Mouse (Mus musculus) lung, adult 2 months (tissue): Measurements from ENCODE around the gene Zfr2. TPM values are rescaled to one million over a fixed set of nuclear protein-coding genes. Genes with fewer than 3 reads are reported as not detected.
A peak's percentile ranks its signal among the peaks of the same experiment; 100 is the strongest.

ENCODE experiments used
- DNase-seq: peaks from one replicate; pipeline ENCODE4 v3.0.0; 2022
- H3K4me1 ChIP-seq: fragments of 200-500 bp; 2 replicates; pipeline ENCODE4 v1.6.1; 2011; ENCODE audit warnings: low read length; ENCODE audit not compliant: control insufficient read depth, insufficient read depth
- H3K4me3 ChIP-seq: fragments of 200-500 bp; replicated peaks from 2 replicates; pipeline ENCODE3; 2011; ENCODE audit warnings: low read depth, mild to moderate bottlenecking, control low read depth, low read length; ENCODE audit errors: extremely low read depth
- CTCF ChIP-seq: fragments of 200-500 bp; IDR thresholded peaks from 2 replicates; pipeline ENCODE4 v1.5.1; 2011; ENCODE audit warnings: mild to moderate bottlenecking, low read length, control low read depth; ENCODE audit not compliant: insufficient read depth
- POLR2A ChIP-seq: fragments of 200-500 bp; IDR thresholded peaks from 2 replicates; pipeline ENCODE4 v1.6.1; 2011; ENCODE audit warnings: low read depth, mild to moderate bottlenecking, control low read depth, low read length, borderline replicate concordance; ENCODE audit errors: extremely low read depth
- WGBS: fragments of 180-500 bp; shearing (Covaris S2); methylation state at CpG from one replicate; pipeline ENCODE4 v1.1.7; 2018; 5-methylcytosine and 5-hydroxymethylcytosine counted together
- polyA plus RNA-seq: library from polyadenylated mRNA; depleted of rRNA; stranded (reverse); fragments of >200 nt; gene quantifications from 2 replicates; pipeline ENCODE4 v1.2.3, GENCODE M21; 2012

Gene Zfr2
- polyA plus RNA-seq, 1 experiment: 10.0 TPM

DNA sequence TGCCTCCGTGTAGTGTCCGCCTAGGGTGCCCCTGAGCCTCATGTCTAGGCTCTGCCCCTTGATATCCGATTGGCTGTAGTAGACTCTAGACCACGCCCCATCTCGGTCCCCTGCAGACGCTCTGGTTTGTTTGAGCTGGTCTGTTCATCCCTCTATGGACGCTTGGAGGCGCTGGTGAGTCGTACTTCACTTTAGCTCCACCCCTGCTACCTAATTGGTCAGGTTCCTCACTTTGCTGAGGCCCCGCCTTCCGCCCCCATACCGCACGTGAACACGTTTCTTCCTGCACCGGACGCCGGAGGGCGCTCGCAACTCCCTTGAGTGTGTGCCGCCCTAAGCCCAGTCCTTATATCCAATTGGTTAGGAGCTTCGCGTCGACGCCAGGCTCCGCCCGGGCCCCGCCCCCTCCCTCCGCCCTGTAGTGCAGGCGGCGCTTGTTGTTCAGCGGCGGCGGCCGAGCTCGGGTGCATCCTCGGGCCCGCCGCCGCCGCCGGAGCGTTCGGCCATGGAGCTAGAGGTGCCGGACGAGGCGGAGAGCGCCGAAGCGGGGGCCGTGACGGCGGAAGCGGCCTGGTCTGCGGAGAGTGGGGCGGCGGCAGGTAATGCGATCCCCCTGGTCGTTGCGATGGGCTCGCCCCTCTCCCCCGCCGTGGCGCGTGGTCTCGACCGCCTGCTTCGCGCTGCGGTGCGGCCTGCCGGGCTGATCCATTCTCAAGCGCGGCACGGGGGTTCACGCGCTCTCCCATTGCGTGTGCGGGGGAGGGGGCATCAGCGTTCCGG is 59.8 kb downstream of the Zfr2 start, which contains the start of gene Pip5k1c:
Gene Pip5k1c, plus strand, starts transcription at position 410 of the 780 bp plus-strand sequence.
- Histone ChIP-seq H3K4me1 (peaks cover 20% of the 10 kb centered on the region), H3K4me3 (peak within 1 kb of the TSS; percentile 84)
- peak; percentile 68 for TF ChIP-seq POLR2A
- TF ChIP-seq CTCF: peak; percentile 81
- peak; percentile 98 for DNase-seq
- WGBS: under 1% methylated on average over 79 of the region's 80 CpGs

DNA sequence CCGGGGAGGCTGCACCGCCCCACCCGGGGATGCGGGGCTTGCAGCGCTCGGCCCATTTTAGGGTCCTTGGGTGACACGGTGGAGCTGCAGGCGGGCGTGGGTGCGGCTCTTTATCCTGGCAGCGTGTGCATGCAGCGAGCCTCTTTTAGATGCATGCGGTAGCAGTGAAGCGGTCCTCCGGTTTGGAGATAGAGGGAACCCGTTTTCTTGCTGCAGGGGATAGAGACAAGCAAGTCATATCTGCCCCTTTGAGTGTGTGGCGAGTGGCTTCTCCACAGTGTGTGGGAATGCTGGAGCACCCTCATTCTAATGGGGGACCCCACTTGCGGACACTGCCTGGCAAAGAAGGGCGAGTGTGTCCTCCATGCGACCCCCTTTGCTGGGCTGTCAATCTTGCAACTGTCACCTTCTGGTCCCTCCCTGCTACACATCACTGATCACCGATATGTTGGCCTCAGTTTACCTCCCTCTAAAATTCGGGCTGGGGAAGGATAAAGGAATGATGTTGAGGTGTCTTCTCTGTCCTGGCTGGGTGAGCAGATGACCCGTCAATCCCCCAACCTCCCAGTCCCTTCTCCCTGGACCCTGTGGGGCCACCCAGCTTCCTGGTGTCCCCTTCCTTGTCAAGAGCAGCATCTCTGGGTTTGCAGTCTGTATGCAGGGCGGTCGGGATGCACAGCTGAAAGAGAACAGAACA is 60.5 kb downstream of the Zfr2 start:
- Histone ChIP-seq H3K4me3 (peak overlapping the region; percentile 84), H3K4me1 (peaks cover 26% of the 10 kb centered on the region)

DNA sequence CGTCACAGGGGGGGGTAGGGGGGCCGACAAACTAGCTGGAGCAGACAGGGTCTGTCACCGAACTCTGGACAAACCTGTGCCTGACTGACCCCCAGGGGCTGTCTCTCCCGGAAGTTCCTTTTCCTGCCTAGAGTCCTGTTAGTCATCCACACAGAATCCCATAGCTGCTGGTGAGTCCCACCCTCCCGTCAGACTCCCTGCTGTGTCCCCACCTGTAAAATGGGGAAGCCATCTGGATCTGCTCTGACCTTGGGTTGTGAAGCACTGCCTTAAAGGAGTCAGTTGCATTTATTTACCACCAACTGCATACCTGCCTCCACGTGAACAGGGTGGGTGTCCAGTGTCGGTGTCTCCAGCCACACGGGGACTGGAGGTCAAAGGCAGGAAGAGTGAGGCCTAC is 61.5 kb downstream of the Zfr2 start:
- 32% methylated on average over 8 of the region's 8 CpGs for WGBS
- TF ChIP-seq CTCF: no peak
- peak overlapping the region; percentile 14 for H3K4me3 ChIP-seq
- H3K4me1 ChIP-seq: peaks cover 29% of the 10 kb centered on the region
- DNase-seq: no peak

More for the DNA sequence above, 60.5 kb downstream of the Zfr2 start:
- no peak for TF ChIP-seq POLR2A
- TF ChIP-seq CTCF: no peak
- 2% methylated on average over 25 of the region's 25 CpGs for WGBS
- no peak for DNase-seq

GRCm38 (mm10) chr10:81295185-81295584 is 62.2 kb downstream of the Zfr2 start:
- DNase-seq: no peak
- Histone ChIP-seq H3K4me1 (peaks cover 34% of the 10 kb centered on the region), H3K4me3 (no peak overlapping the region)
- TF ChIP-seq CTCF (no peak), POLR2A (no peak)
- WGBS: 87% methylated on average over 6 of the region's 6 CpGs

- TF ChIP-seq POLR2A (no peak), CTCF (no peak)
- WGBS: 61% methylated on average over 6 of the region's 6 CpGs
- no peak for DNase-seq
Observed at GRCm38 (mm10) chr10:81297246-81297645, 64.3 kb downstream of the Zfr2 start.

DNA sequence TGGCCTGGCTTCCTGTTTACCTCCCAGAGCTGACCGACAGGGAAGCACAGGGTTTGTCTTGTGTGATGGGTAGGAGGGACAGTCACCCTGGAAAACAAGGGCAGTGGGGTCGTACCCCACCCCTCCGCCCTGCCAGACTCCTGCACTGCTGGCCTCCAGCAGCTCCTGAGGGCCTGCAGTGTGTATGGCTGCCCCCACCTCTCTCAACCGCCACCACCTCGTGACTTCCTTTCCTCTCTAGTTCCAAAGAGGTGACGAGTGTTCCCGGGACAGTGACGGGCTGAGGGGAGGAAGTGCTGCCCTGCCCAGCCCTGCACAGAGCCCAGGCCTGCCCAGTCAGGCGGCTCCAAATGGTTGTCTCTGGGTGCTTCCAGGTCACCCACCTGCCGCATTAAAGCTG is 64.9 kb downstream of the Zfr2 start:
- WGBS: 22% methylated on average over 8 of the region's 10 CpGs
- Histone ChIP-seq H3K4me3 (peak overlapping the region; percentile 17), H3K4me1 (peaks cover 46% of the 10 kb centered on the region)
- no peak for DNase-seq
- no peak for TF ChIP-seq CTCF
- peak; percentile 64; the same call in 1 of the 2 replicates for TF ChIP-seq POLR2A

More at GRCm38 (mm10) chr10:81297246-81297645, 64.3 kb downstream of the Zfr2 start:
- Histone ChIP-seq H3K4me3 (no peak overlapping the region), H3K4me1 (peaks cover 41% of the 10 kb centered on the region)

GRCm38 (mm10) chr10:81298369-81299100 is 65.6 kb downstream of the Zfr2 start:
- no peak for DNase-seq
- Histone ChIP-seq H3K4me3 (peak overlapping the region; percentile 9), H3K4me1 (peaks cover 51% of the 10 kb centered on the region)
- TF ChIP-seq POLR2A (no peak), CTCF (no peak)
- 65% methylated on average over 17 of the region's 17 CpGs for WGBS

DNA sequence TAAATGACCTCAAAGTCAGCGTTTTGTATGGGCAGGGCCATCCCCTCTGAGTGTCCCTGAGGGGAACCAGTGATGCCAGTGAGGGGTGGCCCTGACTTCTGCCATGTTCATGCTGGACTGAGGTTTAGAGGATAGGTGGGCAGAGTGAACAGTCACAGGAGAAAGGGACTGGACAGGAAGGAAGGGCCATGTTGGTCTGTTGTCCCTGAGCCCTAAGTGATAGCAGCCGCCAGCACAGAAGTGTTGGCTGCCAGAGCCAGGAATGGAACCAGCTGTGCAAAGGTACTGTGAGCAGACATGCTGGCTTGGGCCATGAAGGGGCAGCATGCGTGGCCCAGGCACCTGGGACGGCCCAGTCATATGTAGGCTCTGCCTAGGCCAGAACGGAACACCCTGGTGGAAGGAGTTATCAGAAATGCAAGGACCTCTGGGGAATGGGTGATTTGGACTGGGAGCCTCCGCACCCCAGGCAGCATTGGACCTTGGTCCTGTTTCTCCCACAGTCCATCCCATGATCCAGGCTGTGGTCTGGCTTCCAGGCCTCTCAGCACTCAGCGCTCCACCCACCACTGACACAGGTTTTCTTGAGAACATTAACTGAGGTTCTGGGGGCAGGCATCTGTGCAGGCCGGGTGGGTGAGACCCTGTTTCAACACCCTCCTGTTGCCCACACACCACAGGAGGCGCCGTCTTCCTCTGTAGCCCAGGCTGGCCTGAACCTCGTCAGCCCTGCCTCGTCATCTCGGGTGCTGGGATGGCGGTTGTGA is 66.8 kb downstream of the Zfr2 start:
- Histone ChIP-seq H3K4me1 (peaks cover 52% of the 10 kb centered on the region), H3K4me3 (no peak overlapping the region)
- no peak for TF ChIP-seq CTCF
- TF ChIP-seq POLR2A: no peak
- no peak for DNase-seq
- 75% methylated on average over 14 of the region's 14 CpGs for WGBS
